Mouse (Mus musculus): ENCODE data around the gene Cdsn. TPM values are rescaled to one million over a fixed set of nuclear protein-coding genes. Genes with fewer than 3 reads are reported as not detected.

Cdsn gene
- polyA plus RNA-seq, 1 experiment from 2014 or later: 0.40 TPM

DNA sequence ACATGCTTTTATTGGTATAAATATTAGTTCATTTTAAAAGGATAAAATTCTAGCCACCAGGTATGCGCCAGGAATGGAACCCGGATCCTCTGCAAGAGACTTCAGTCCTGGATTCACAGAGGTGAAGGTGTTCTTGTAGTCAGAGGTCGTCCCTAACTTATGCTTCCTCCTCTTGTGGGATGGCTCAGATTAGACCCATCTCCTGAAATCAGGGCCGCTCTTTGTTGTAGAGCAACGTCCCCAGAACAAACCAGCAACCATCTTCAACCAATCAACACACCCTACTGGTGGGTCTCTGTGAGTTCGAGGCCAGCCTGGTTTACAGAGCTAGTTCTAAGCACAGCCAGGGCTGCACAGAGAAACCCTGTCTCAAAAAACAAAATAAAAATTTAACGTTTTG is 42.5 kb downstream of the Cdsn start:
- Histone ChIP-seq H3K4me1 (replicated peaks; ENCODE audit: control insufficient read depth, insufficient read depth, low read length) (no peaks in the 10 kb centered on the region), H3K27me3 (replicated peaks; ENCODE audit: control insufficient read depth, insufficient read depth, low read length) (no peaks in the 10 kb centered on the region), H3K9ac (ENCODE audit: low read depth, low read length) (no peak overlapping the region), H3K4me3 (ENCODE audit: low read depth, low read length) (no peak overlapping the region), H3K36me3 (ENCODE audit: control insufficient read depth, insufficient read depth) (no peaks in the 10 kb centered on the region), H3K4me2 (replicated peaks; ENCODE audit: low read depth) (no peak overlapping the region), H3K9me3 (ENCODE audit: control insufficient read depth) (no peaks in the 10 kb centered on the region), H3K27ac (ENCODE audit: low read depth, low read length) (no peak overlapping the region)
- TF ChIP-seq CTCF (IDR thresholded peaks at IDR 0.05; ENCODE audit: low read depth): no peak
- 86% methylated on average over 7 of the region's 7 CpGs for WGBS
- ATAC-seq: no peak

DNA sequence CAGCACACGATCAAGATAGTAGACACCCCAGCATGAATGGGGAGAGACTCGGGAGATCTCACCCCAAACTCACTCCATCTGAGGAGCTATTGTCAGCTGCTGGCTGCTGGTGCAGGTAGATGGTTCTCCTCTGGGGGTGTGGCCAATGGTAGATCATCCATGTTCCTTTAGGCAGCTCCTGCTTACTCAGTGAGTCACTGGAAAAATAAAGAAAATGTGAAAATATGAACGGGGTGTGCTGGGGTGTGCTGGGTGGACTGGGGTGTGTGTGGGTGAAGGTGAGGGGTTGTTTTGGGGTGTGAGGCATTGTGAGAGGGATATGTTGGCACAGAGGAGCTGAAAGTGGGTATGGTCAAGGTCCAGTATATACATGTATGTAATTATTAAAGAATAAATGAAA is 45.5 kb downstream of the Cdsn start:
- Histone ChIP-seq H3K4me1 (replicated peaks; ENCODE audit: control insufficient read depth, insufficient read depth, low read length) (no peaks in the 10 kb centered on the region), H3K36me3 (ENCODE audit: control insufficient read depth, insufficient read depth) (no peaks in the 10 kb centered on the region), H3K9ac (ENCODE audit: low read depth, low read length) (no peak overlapping the region), H3K27me3 (replicated peaks; ENCODE audit: control insufficient read depth, insufficient read depth, low read length) (no peaks in the 10 kb centered on the region), H3K27ac (ENCODE audit: low read depth, low read length) (no peak overlapping the region), H3K9me3 (ENCODE audit: control insufficient read depth) (no peaks in the 10 kb centered on the region), H3K4me3 (ENCODE audit: low read depth, low read length) (no peak overlapping the region), H3K4me2 (replicated peaks; ENCODE audit: low read depth) (no peak overlapping the region)
- ATAC-seq: no peak
- 91% methylated on average over 3 of the region's 3 CpGs for WGBS
- TF ChIP-seq CTCF (IDR thresholded peaks at IDR 0.05; ENCODE audit: low read depth): no peak

DNA sequence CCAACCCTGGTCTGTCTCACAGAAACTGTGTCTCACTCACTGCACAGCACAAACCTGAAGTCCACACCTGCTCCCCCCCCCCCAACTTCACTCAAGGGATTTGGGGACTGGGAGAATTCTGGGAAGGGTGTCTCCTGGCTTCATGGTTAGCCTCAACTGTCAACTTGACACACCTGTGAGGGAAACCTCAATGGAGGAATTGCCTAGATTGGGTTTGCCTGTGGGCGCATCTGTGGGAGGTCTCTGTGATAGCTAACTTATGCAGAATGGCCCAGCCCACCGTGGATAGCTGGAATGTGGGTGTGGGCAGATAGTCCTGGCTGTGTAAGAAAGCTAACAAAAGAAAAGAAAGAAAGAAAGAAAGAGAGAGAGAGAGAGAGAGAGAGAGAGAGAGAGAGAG is 49.3 kb downstream of the Cdsn start, which contains the start of gene Sfta2:
Gene Sfta2 (plus strand): TSS at position 301 of the 400 bp plus-strand sequence.
- H3K4me3 ChIP-seq (ENCODE audit: low read depth, low read length): no peak within 1 kb of the TSS
- no peaks in the 10 kb centered on the region for H3K9me3 ChIP-seq (ENCODE audit: control insufficient read depth)
- no peak for TF ChIP-seq CTCF (IDR thresholded peaks at IDR 0.05; ENCODE audit: low read depth)
- no peaks in the 10 kb centered on the region for H3K4me1 ChIP-seq (replicated peaks; ENCODE audit: control insufficient read depth, insufficient read depth, low read length)
- peak within 1 kb of the TSS; percentile 13; the same call in 1 of the 2 replicates for H3K4me2 ChIP-seq (replicated peaks; ENCODE audit: low read depth)
- no peak for ATAC-seq
- no peak within 1 kb of the TSS for H3K27ac ChIP-seq (ENCODE audit: low read depth, low read length)
- no peak within 1 kb of the TSS for H3K9ac ChIP-seq (ENCODE audit: low read depth, low read length)
- H3K36me3 ChIP-seq (ENCODE audit: control insufficient read depth, insufficient read depth): no peaks in the 10 kb centered on the region
- WGBS: 27% methylated on average over 2 of the region's 2 CpGs
- H3K27me3 ChIP-seq (replicated peaks; ENCODE audit: control insufficient read depth, insufficient read depth, low read length): no peaks in the 10 kb centered on the region

DNA sequence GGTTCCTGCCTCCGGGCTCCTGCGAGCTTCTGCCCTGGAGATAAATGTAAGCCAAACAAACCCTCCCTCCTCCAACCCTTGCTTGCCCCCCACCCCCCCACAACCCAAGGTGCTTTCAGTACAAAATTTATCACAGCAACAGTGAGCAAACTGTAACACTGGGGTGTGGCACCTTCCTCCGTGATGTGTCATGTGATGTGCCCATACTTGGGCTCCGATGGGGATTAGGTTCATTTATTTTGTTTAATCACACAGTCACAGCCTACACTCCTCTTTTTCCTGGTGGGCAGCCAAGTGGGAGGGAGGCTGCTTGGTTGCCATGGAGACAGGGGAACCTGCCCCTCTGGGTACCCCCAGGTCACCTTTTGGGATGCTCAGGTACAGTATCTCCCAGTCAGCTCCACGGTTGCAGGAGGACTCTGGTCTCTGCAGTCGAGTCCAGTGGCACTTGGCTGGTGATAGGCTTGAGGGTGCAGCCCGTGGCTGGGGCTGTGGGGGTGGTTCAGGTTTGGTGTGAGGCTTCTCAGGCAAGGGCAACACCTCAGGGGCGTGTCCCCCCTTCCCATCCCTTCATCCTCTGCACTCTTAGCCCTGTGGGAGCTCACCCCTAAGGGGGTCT is 49.9 kb downstream of the Cdsn start:
- ATAC-seq: no peak
- H3K9me3 ChIP-seq (ENCODE audit: control insufficient read depth): no peaks in the 10 kb centered on the region
- H3K27ac ChIP-seq (ENCODE audit: low read depth, low read length): no peak overlapping the region
- no peak for TF ChIP-seq CTCF (IDR thresholded peaks at IDR 0.05; ENCODE audit: low read depth)
- 31% methylated on average over 8 of the region's 8 CpGs for WGBS
- H3K4me3 ChIP-seq (ENCODE audit: low read depth, low read length): no peak overlapping the region
- no peak overlapping the region for H3K9ac ChIP-seq (ENCODE audit: low read depth, low read length)
- no peaks in the 10 kb centered on the region for H3K4me1 ChIP-seq (replicated peaks; ENCODE audit: control insufficient read depth, insufficient read depth, low read length)
- H3K4me2 ChIP-seq (replicated peaks; ENCODE audit: low read depth): peak overlapping the region; percentile 13; the same call in 1 of the 2 replicates
- no peaks in the 10 kb centered on the region for H3K27me3 ChIP-seq (replicated peaks; ENCODE audit: control insufficient read depth, insufficient read depth, low read length)
- no peaks in the 10 kb centered on the region for H3K36me3 ChIP-seq (ENCODE audit: control insufficient read depth, insufficient read depth)

Other genes with a start within 250 kb of the Cdsn start
- gene H2-Q1, start 231.7 kb upstream of the Cdsn start, polyA plus RNA-seq (2015; fragmentation: Nextera tagmentation; extraction: Ambion mirVana): 56.2 and 60.6 TPM in 2 replicates
- 693 and 712 TPM in 2 replicates for gene H2-Q2, start 209.9 kb upstream of the Cdsn start, polyA plus RNA-seq (2015; fragmentation: Nextera tagmentation; extraction: Ambion mirVana)
- gene H2-Q4, start 172.5 kb upstream of the Cdsn start, polyA plus RNA-seq (2015; fragmentation: Nextera tagmentation; extraction: Ambion mirVana): 11.9 and 14.0 TPM in 2 replicates
- gene H2-Q6, start 127.3 kb upstream of the Cdsn start, polyA plus RNA-seq (2015; fragmentation: Nextera tagmentation; extraction: Ambion mirVana): 2.7 and 2.8 TPM in 2 replicates
- gene H2-Q7, start 113.0 kb upstream of the Cdsn start, polyA plus RNA-seq (2015; fragmentation: Nextera tagmentation; extraction: Ambion mirVana): 2.7 and 3.6 TPM in 2 replicates
- gene H2-Q10, start 82.0 kb upstream of the Cdsn start, polyA plus RNA-seq (2015; fragmentation: Nextera tagmentation; extraction: Ambion mirVana): 102 and 110 TPM in 2 replicates
- not detected in 2 replicates for gene Pou5f1, start 46.1 kb upstream of the Cdsn start, polyA plus RNA-seq (2015; fragmentation: Nextera tagmentation; extraction: Ambion mirVana)
- 23.0 and 24.2 TPM in 2 replicates for gene Tcf19, start 35.3 kb upstream of the Cdsn start, polyA plus RNA-seq (2015; fragmentation: Nextera tagmentation; extraction: Ambion mirVana)
- gene Cchcr1, start 35.0 kb upstream of the Cdsn start, polyA plus RNA-seq (2015; fragmentation: Nextera tagmentation; extraction: Ambion mirVana): 4.8 and 5.0 TPM in 2 replicates
- gene Psors1c2, start 18.9 kb upstream of the Cdsn start, polyA plus RNA-seq (2015; fragmentation: Nextera tagmentation; extraction: Ambion mirVana): not detected in 2 replicates
- not detected in 2 replicates for gene 2300002M23Rik, start 15.3 kb downstream of the Cdsn start, polyA plus RNA-seq (2015; fragmentation: Nextera tagmentation; extraction: Ambion mirVana)
- gene Sfta2, start 49.4 kb downstream of the Cdsn start, polyA plus RNA-seq (2015; fragmentation: Nextera tagmentation; extraction: Ambion mirVana): 0.99 and 1.0 TPM in 2 replicates
- not detected in 2 replicates for gene Gm9573, start 74.5 kb downstream of the Cdsn start, polyA plus RNA-seq (2015; fragmentation: Nextera tagmentation; extraction: Ambion mirVana)
- 2.8 and 16.7 TPM in 2 replicates for gene Mucl3, start 91.6 kb downstream of the Cdsn start, polyA plus RNA-seq (2015; fragmentation: Nextera tagmentation; extraction: Ambion mirVana)
- gene Vars2, start 115.5 kb downstream of the Cdsn start, polyA plus RNA-seq (2015; fragmentation: Nextera tagmentation; extraction: Ambion mirVana): 6.0 and 6.3 TPM in 2 replicates
- gene Gtf2h4, start 121.6 kb downstream of the Cdsn start, polyA plus RNA-seq (2015; fragmentation: Nextera tagmentation; extraction: Ambion mirVana): 16.9 and 18.1 TPM in 2 replicates
- 27.8 and 30.0 TPM in 2 replicates for gene Ddr1, start 152.5 kb downstream of the Cdsn start, polyA plus RNA-seq (2015; fragmentation: Nextera tagmentation; extraction: Ambion mirVana)

Measured in intestine, postnatal 0 days (tissue).